ENCODE assay signal across 25 mouse cellular contexts in genomic region chr2:125797872-125798271, GRCm38 (mm10). TPM values are rescaled to one million over a fixed set of nuclear protein-coding genes. Genes with fewer than 3 reads are reported as not detected.
DNase-seq lines count a peak whose midpoint lies in the region; ATAC-seq and TF ChIP-seq lines count a peak whose summit lies in the region.
"Had no signal": no experiment of that assay in that cellular context is flagged by ENCODE, and none has a peak within 500 bp of the region (broad histone marks: within the 10 kb centered on the region; RNA-seq: fewer than 3 reads in every experiment).

No protein-coding gene starts in this region.

- DNase-seq in CD4-positive, CD25-positive, alpha-beta regulatory T cell, adult 2 months (ENCODE audit: low read depth, low spot score) = peak; percentile 44
- DNase-seq in thymus, postnatal 10 days (ENCODE audit: low spot score in 2 of 2) = no peak
- DNase-seq in kidney, postnatal 10 days = no peak
- no peak for DNase-seq in thymus, postnatal 36 days
- DNase-seq in left cerebral cortex, adult 2 months (ENCODE audit: extremely low spot score in 1 of 2, low spot score in 2 of 2) = no peak
- DNase-seq: adrenal gland, adult 2 months; adrenal gland, postnatal 10 days; adrenal gland, postnatal 25 days; cerebellum, adult 11 months; cerebellum, adult 18-20 months; cerebellum, adult 8-10 months; cerebellum, adult 9-11 months; cerebellum, postnatal 14 days; cerebellum, postnatal 36 days; embryo, embryonic 11 days had no signal

- no peak overlapping the region for H3K4me3 ChIP-seq in left cerebral cortex, adult 2 months
- H3K4me3 ChIP-seq: embryonic facial prominence, embryonic 13.5 days; embryonic facial prominence, embryonic 15.5 days; erythroblast, embryonic 14.5 days; forebrain, embryonic 10.5 days; forebrain, embryonic 12.5 days had no signal

- peak; percentile 81 for ATAC-seq in CD4-positive, CD25-positive, alpha-beta regulatory T cell, adult 4 months
- peak; percentile 65 for ATAC-seq in activated CD4-positive, CD25-positive, alpha-beta regulatory T cell, adult 4 months
- peak; percentile 38 for ATAC-seq in inflammation-experienced regulatory T-cells, adult 6 months
- ATAC-seq: forebrain, embryonic 14.5 days; forebrain, embryonic 16.5 days had no signal

- no peak overlapping the region for H3K27ac ChIP-seq in left cerebral cortex, adult 2 months
- H3K27ac ChIP-seq: embryonic facial prominence, embryonic 13.5 days; embryonic facial prominence, embryonic 15.5 days; forebrain, embryonic 10.5 days; forebrain, embryonic 12.5 days had no signal

- no peak for TF ChIP-seq CTCF in left cerebral cortex, adult 2 months (IDR thresholded peaks at IDR 0.05)

- intact Hi-C loops in left cerebral cortex, adult 2 months (cut with DNase I) = no loop called here

RNA-seq across cellular contexts. Expression of gene Secisbp2l, which starts 15.2 kb away (rescaled TPM):
- polyA plus RNA-seq in CD4-positive, CD25-positive, alpha-beta regulatory T cell, adult 4 months (2017; shearing (Covaris generic)) = 10 to 100 TPM; 24.2 to 24.5 TPM
- polyA plus RNA-seq in activated CD4-positive, CD25-positive, alpha-beta regulatory T cell, adult 4 months (2017; shearing (Covaris generic)) = 10 to 100 TPM; 19.9 to 21.6 TPM
- 10 to 100 TPM; 23.0 to 26.0 (median 24.1) TPM for polyA plus RNA-seq in inflammation-experienced regulatory T-cells, adult 6 months (2017; shearing (Covaris generic))
- total RNA-seq in left cerebral cortex, adult 2 months (2021) = 100 to 1,000 TPM in 1 of 2 experiments, 10 to 100 TPM in 1; 97.4 to 100 TPM
